Mouse (Mus musculus) myocyte (in vitro differentiated cells): Measurements from ENCODE around the gene Tnks2. TPM values are rescaled to one million over a fixed set of nuclear protein-coding genes. Genes with fewer than 3 reads are reported as not detected.
A peak's percentile ranks its signal among the peaks of the same experiment; 100 is the strongest.

Source experiments
- H3K27me3 ChIP-seq: one replicate; pipeline ENCODE4 v1.6.1; 2011; ENCODE audit not compliant: control insufficient read depth, insufficient read depth, insufficient read length
- H3K36me3 ChIP-seq: one replicate; pipeline ENCODE4 v1.6.1; 2011; ENCODE audit not compliant: control insufficient read depth, insufficient read depth
- H3K4me2 ChIP-seq: one replicate; pipeline ENCODE4 v1.6.1; 2011; ENCODE audit warnings: low read depth, control low read depth
- H3K4me3 ChIP-seq: one replicate; pipeline ENCODE4 v1.5.1; 2011; ENCODE audit warnings: mild to moderate bottlenecking, control low read depth, moderate library complexity
- H3K79me2 ChIP-seq: one replicate; pipeline ENCODE4 v1.6.1; 2011; ENCODE audit not compliant: control insufficient read depth, insufficient read depth
- H3ac ChIP-seq: one replicate; pipeline ENCODE4 v1.6.1; 2011; ENCODE audit not compliant: control insufficient read depth, insufficient read length
- CEBPB ChIP-seq: IDR thresholded peaks from 2 replicates; pipeline ENCODE4 v1.6.1; 2011; ENCODE audit warnings: mild to moderate bottlenecking, moderate library complexity; ENCODE audit not compliant: poor library complexity, insufficient read depth, severe bottlenecking
- E2F4 ChIP-seq: IDR thresholded peaks from one replicate; pipeline ENCODE4 v1.6.1; 2011; ENCODE audit warnings: mild to moderate bottlenecking, control low read depth, moderate library complexity; ENCODE audit not compliant: insufficient read depth
- MAX ChIP-seq: IDR thresholded peaks from one replicate; pipeline ENCODE4 v1.6.1; 2011; ENCODE audit warnings: low read depth, mild to moderate bottlenecking, control low read depth
- MYOD1 ChIP-seq, 3 experiments: IDR thresholded peaks; one replicate each; pipeline ENCODE4 v1.6.1; 2011; ENCODE audit warnings: control low read depth in 2 of 3, low read depth in 2 of 3, mild to moderate bottlenecking in 2 of 3, moderate library complexity in 1 of 3; ENCODE audit not compliant: insufficient read length in 2 of 3, control insufficient read depth in 1 of 3
- MYOG ChIP-seq, 3 experiments: IDR thresholded peaks; one replicate each; pipeline ENCODE4 v1.6.1; 2011; ENCODE audit warnings: control low read depth in 2 of 3, low read depth in 2 of 3, mild to moderate bottlenecking in 2 of 3; ENCODE audit not compliant: insufficient read length in 2 of 3, control insufficient read depth in 1 of 3, insufficient read depth in 1 of 3
- POLR2A ChIP-seq: IDR thresholded peaks from one replicate; pipeline ENCODE4 v1.6.1; 2011; ENCODE audit warnings: low read depth, mild to moderate bottlenecking, control low read depth, moderate library complexity; ENCODE audit not compliant: insufficient read length
- POLR2AphosphoS2 ChIP-seq: IDR thresholded peaks from one replicate; pipeline ENCODE4 v1.6.1; 2011; ENCODE audit warnings: low read depth, control low read depth; ENCODE audit not compliant: insufficient read length
- REST ChIP-seq: IDR thresholded peaks from one replicate; pipeline ENCODE4 v1.6.1; 2011; ENCODE audit warnings: mild to moderate bottlenecking, control low read depth, moderate library complexity; ENCODE audit not compliant: insufficient read depth, insufficient read length
- SRF ChIP-seq: IDR thresholded peaks from one replicate; pipeline ENCODE4 v1.6.1; 2011; ENCODE audit warnings: low read depth; ENCODE audit not compliant: control insufficient read depth, insufficient read length
- TCF12 ChIP-seq: IDR thresholded peaks from one replicate; pipeline ENCODE4 v1.6.1; 2011; ENCODE audit warnings: mild to moderate bottlenecking, control low read depth; ENCODE audit not compliant: poor library complexity, insufficient read depth, severe bottlenecking
- TCF3 ChIP-seq: IDR thresholded peaks from one replicate; pipeline ENCODE4 v1.6.1; 2011; ENCODE audit warnings: low read depth, control low read depth; ENCODE audit not compliant: insufficient read length
- USF1 ChIP-seq: IDR thresholded peaks from one replicate; pipeline ENCODE4 v1.6.1; 2011; ENCODE audit warnings: low read depth, mild to moderate bottlenecking, control low read depth, moderate library complexity
- polyA plus RNA-seq: library from polyadenylated mRNA; unstranded; fragments of >200 nt; fragmentation: generic; extraction: Trizol; gene quantifications from one replicate; pipeline ENCODE4 v1.2.1, GENCODE M21; 2012; ENCODE audit warnings: missing spikeins

The Tnks2 gene
- 22.3 TPM for polyA plus RNA-seq

- Histone ChIP-seq H3K4me2 (peak within 1 kb of the TSS; percentile 94), H3K27me3 (no peaks in the 10 kb centered on the region), H3K36me3 (peaks cover 10% of the 10 kb centered on the region), H3K4me3 (peak within 1 kb of the TSS; percentile 73), H3ac (peak within 1 kb of the TSS; percentile 97), H3K79me2 (peaks cover 45% of the 10 kb centered on the region)
- peak in 1 of 3 experiments; percentile 2 for TF ChIP-seq MYOG (IDR thresholded peaks at IDR 0.05; ENCODE audit: control insufficient read depth in 1 of 3, insufficient read depth in 1 of 3, insufficient read length in 2 of 3, low read depth in 2 of 3)
- no peak for TF ChIP-seq USF1
- TF ChIP-seq POLR2A, result peak; percentile 98
- TF ChIP-seq POLR2AphosphoS2, result peak; percentile 96
- no peak for TF ChIP-seq E2F4
- TF ChIP-seq MYOD1 (IDR thresholded peaks at IDR 0.05; ENCODE audit: control insufficient read depth in 1 of 3, insufficient read length in 2 of 3, low read depth in 2 of 3), result no peak
- peak; percentile 67 for TF ChIP-seq SRF
- TF ChIP-seq CEBPB, result no peak
Observed at GRCm38 (mm10) chr19:36833788-36834531, at the start of gene Tnks2. Tnks2 (plus strand) TSS chr19:36834232.

GRCm38 (mm10) chr19:36789873-36790733 lies 43.9 kb upstream of the Tnks2 start:
- no peak overlapping the region for H3K4me2 ChIP-seq
- no peaks in the 10 kb centered on the region for H3K79me2 ChIP-seq
- H3K4me3 ChIP-seq, result no peak overlapping the region
- H3K27me3 ChIP-seq, result no peaks in the 10 kb centered on the region
- H3K36me3 ChIP-seq, result no peaks in the 10 kb centered on the region
- no peak for TF ChIP-seq CEBPB
- no peak overlapping the region for H3ac ChIP-seq

- H3K4me2 ChIP-seq, result no peak overlapping the region
- H3ac ChIP-seq, result no peak overlapping the region
- no peaks in the 10 kb centered on the region for H3K36me3 ChIP-seq
- TF ChIP-seq REST (no peak), MYOG (IDR thresholded peaks at IDR 0.05; ENCODE audit: control insufficient read depth in 1 of 3, insufficient read depth in 1 of 3, insufficient read length in 2 of 3, low read depth in 2 of 3) (no peak)
- H3K27me3 ChIP-seq, result no peaks in the 10 kb centered on the region
- no peak overlapping the region for H3K4me3 ChIP-seq
- no peaks in the 10 kb centered on the region for H3K79me2 ChIP-seq
Observed at GRCm38 (mm10) chr19:36792589-36792988, 41.4 kb upstream of the Tnks2 start.

- Histone ChIP-seq H3K4me3 (no peak overlapping the region), H3K4me2 (no peak overlapping the region), H3K36me3 (no peaks in the 10 kb centered on the region), H3ac (no peak overlapping the region), H3K79me2 (no peaks in the 10 kb centered on the region), H3K27me3 (no peaks in the 10 kb centered on the region)
- no peak for TF ChIP-seq MYOD1 (IDR thresholded peaks at IDR 0.05; ENCODE audit: control insufficient read depth in 1 of 3, insufficient read length in 2 of 3, low read depth in 2 of 3)
- TF ChIP-seq E2F4, result no peak
- no peak for TF ChIP-seq USF1
- TF ChIP-seq MYOG (IDR thresholded peaks at IDR 0.05; ENCODE audit: control insufficient read depth in 1 of 3, insufficient read depth in 1 of 3, insufficient read length in 2 of 3, low read depth in 2 of 3), result no peak
- TF ChIP-seq REST, result no peak
- no peak for TF ChIP-seq TCF12
- TF ChIP-seq POLR2AphosphoS2, result no peak
- no peak for TF ChIP-seq TCF3
- TF ChIP-seq SRF, result no peak
- TF ChIP-seq POLR2A, result no peak
- no peak for TF ChIP-seq CEBPB
- TF ChIP-seq MAX, result no peak
Observed at GRCm38 (mm10) chr19:36793450-36793849, 40.6 kb upstream of the Tnks2 start.

- no peak for TF ChIP-seq USF1
- TF ChIP-seq TCF3, result no peak
- TF ChIP-seq POLR2A, result no peak
- no peak for TF ChIP-seq REST
- no peak for TF ChIP-seq MYOD1 (IDR thresholded peaks at IDR 0.05; ENCODE audit: control insufficient read depth in 1 of 3, insufficient read length in 2 of 3, low read depth in 2 of 3)
- TF ChIP-seq MAX, result no peak
- no peak for TF ChIP-seq E2F4
- TF ChIP-seq MYOG (IDR thresholded peaks at IDR 0.05; ENCODE audit: control insufficient read depth in 1 of 3, insufficient read depth in 1 of 3, insufficient read length in 2 of 3, low read depth in 2 of 3), result no peak
- TF ChIP-seq POLR2AphosphoS2, result no peak
- TF ChIP-seq SRF, result no peak
- TF ChIP-seq TCF12, result no peak
- no peak overlapping the region for H3ac ChIP-seq
- H3K27me3 ChIP-seq, result no peaks in the 10 kb centered on the region
Observed at GRCm38 (mm10) chr19:36794008-36794407, 40.0 kb upstream of the Tnks2 start.

More at GRCm38 (mm10) chr19:36794008-36794407, 40.0 kb upstream of the Tnks2 start:
- no peaks in the 10 kb centered on the region for H3K79me2 ChIP-seq
- H3K4me2 ChIP-seq, result no peak overlapping the region
- no peak overlapping the region for H3K4me3 ChIP-seq
- H3K36me3 ChIP-seq, result no peaks in the 10 kb centered on the region
